Mouse (Mus musculus) ES-E14 (cell line): ENCODE results near the gene Qtrt2. TPM values are rescaled to one million over a fixed set of nuclear protein-coding genes. Genes with fewer than 3 reads are reported as not detected.

ENCODE experiments used
- DNase-seq: peaks from one replicate; pipeline ENCODE4 v3.0.0-alpha.2; 2013; ENCODE audit warnings: low read depth, low spot score
- H3K27ac ChIP-seq: 2 replicates; pipeline ENCODE4 v1.5.1; 2012; ENCODE audit warnings: low read depth, mild to moderate bottlenecking, low read length, moderate library complexity, mixed read lengths; ENCODE audit not compliant: poor library complexity, insufficient read depth, severe bottlenecking
- H3K36me3 ChIP-seq: 2 replicates; pipeline ENCODE4 v1.6.1; 2012; ENCODE audit warnings: mild to moderate bottlenecking, low read length, moderate library complexity, mixed read lengths; ENCODE audit not compliant: control insufficient read depth, poor library complexity, insufficient read depth, severe bottlenecking
- H3K4me1 ChIP-seq, 2 experiments: fragments of 150-350 bp in 1 of 2; sonication (generic) in 1 of 2; 2 replicates each; pipeline ENCODE4 v1.6.1; 2012; ENCODE audit warnings: low read length in 2 of 2, mild to moderate bottlenecking in 1 of 2, mixed read lengths in 1 of 2; ENCODE audit not compliant: control insufficient read depth in 2 of 2, insufficient read depth in 2 of 2, poor library complexity in 1 of 2
- H3K4me3 ChIP-seq, 2 experiments: fragments of 150-350 bp in 1 of 2; sonication (generic) in 1 of 2; 2 replicates each; pipeline ENCODE4 v1.5.1; 2012; ENCODE audit warnings: low read length in 2 of 2, low read depth in 1 of 2, mild to moderate bottlenecking in 1 of 2, mixed read lengths in 1 of 2; ENCODE audit not compliant: insufficient read depth in 1 of 2, poor library complexity in 1 of 2, severe bottlenecking in 1 of 2
- H3K9ac ChIP-seq: 2 replicates; pipeline ENCODE4 v1.6.1; 2012; ENCODE audit warnings: low read depth, mild to moderate bottlenecking, low read length, mixed read lengths; ENCODE audit not compliant: poor library complexity, insufficient read depth, severe bottlenecking
- H3K9me3 ChIP-seq: fragments of 150-350 bp; sonication (generic); 2 replicates; pipeline ENCODE4 v1.6.1; 2012; ENCODE audit warnings: low read depth, mild to moderate bottlenecking, low read length; ENCODE audit not compliant: control insufficient read depth, insufficient read depth
- CHD2 ChIP-seq: IDR thresholded peaks from 2 replicates; pipeline ENCODE4 v1.6.1; 2014; ENCODE audit warnings: mild to moderate bottlenecking, low read depth, low read length, inconsistent platforms
- HCFC1 ChIP-seq: IDR thresholded peaks from 2 replicates; pipeline ENCODE4 v1.6.1; 2012; ENCODE audit warnings: low read length, inconsistent platforms, borderline replicate concordance; ENCODE audit not compliant: insufficient read depth
- MAFK ChIP-seq: IDR thresholded peaks from 2 replicates; pipeline ENCODE4 v1.6.1; 2014; ENCODE audit warnings: mild to moderate bottlenecking, low read depth, low read length, inconsistent platforms; ENCODE audit not compliant: insufficient read depth
- ZC3H11A ChIP-seq: IDR thresholded peaks from 2 replicates; pipeline ENCODE4 v1.6.1; 2012; ENCODE audit warnings: low read depth, mild to moderate bottlenecking, inconsistent platforms, low read length, borderline replicate concordance
- ZNF384 ChIP-seq: IDR thresholded peaks from 2 replicates; pipeline ENCODE4 v1.6.1; 2012; ENCODE audit warnings: low read depth, low read length, inconsistent platforms
- in situ Hi-C, 2 experiments: fragments of 600-800 bp; cut with MboI; formaldehyde crosslinking; loops; one replicate each; pipeline ENCODE4 v1.15.1; 2025; ENCODE audit warnings: low sequenced_read_pairs in 2 of 2, inconsistent platforms in 1 of 2; ENCODE audit not compliant: unreplicated experiment in 2 of 2
- total RNA-seq: library from RNA; depleted of rRNA; stranded (reverse); fragments of 300-350 nt; gene quantifications from 2 replicates; pipeline ENCODE4 v1.2.3, GENCODE M21; 2012

Qtrt2 gene
- total RNA-seq, 1 experiment: 63.4 TPM

- in situ Hi-C loops: no loop called here
- TF ChIP-seq ZNF384 (no peak), CHD2 (no peak), HCFC1 (no peak), ZC3H11A (no peak), MAFK (no peak)
- peaks cover 0 to 6% of the 10 kb centered on the region in 2 experiments; a peak in 1 of 4 replicates for H3K4me1 ChIP-seq
- no peak overlapping the region for H3K27ac ChIP-seq
- H3K36me3 ChIP-seq: no peaks in the 10 kb centered on the region
- DNase-seq: no peak
- no peaks in the 10 kb centered on the region for H3K9me3 ChIP-seq
- no peak overlapping the region for H3K4me3 ChIP-seq
- H3K9ac ChIP-seq: no peak overlapping the region
These were observed 4.0 kb downstream of the Qtrt2 start for GRCm38 (mm10) chr16:43922630-43923029.

GRCm38 (mm10) chr16:43922024-43922423 is 4.6 kb downstream of the Qtrt2 start:
- in situ Hi-C loops: no loop called here
- TF ChIP-seq ZNF384 (no peak), HCFC1 (no peak), CHD2 (no peak)
- H3K27ac ChIP-seq: no peak overlapping the region
- H3K4me3 ChIP-seq: no peak overlapping the region
- H3K4me1 ChIP-seq: peaks cover 0 to 5% of the 10 kb centered on the region in 2 experiments; a peak in 1 of 4 replicates
- no peaks in the 10 kb centered on the region for H3K9me3 ChIP-seq
- no peak overlapping the region for H3K9ac ChIP-seq
- H3K36me3 ChIP-seq: no peaks in the 10 kb centered on the region
- DNase-seq: no peak

- H3K36me3 ChIP-seq: no peaks in the 10 kb centered on the region
- H3K4me1 ChIP-seq: no peaks in the 10 kb centered on the region
- no peak overlapping the region for H3K4me3 ChIP-seq
- TF ChIP-seq ZC3H11A: no peak
- no peak for TF ChIP-seq ZNF384
- TF ChIP-seq MAFK: no peak
- TF ChIP-seq HCFC1: no peak
- no peak for TF ChIP-seq CHD2
- DNase-seq: no peak
- no peak overlapping the region for H3K27ac ChIP-seq
- H3K9me3 ChIP-seq: no peaks in the 10 kb centered on the region
- in situ Hi-C loops: no loop called here
- H3K9ac ChIP-seq: no peak overlapping the region
These were observed 7.7 kb downstream of the Qtrt2 start for GRCm38 (mm10) chr16:43918867-43919266.

- Histone ChIP-seq H3K27ac (no peak overlapping the region), H3K9ac (no peak overlapping the region), H3K9me3 (no peaks in the 10 kb centered on the region), H3K36me3 (no peaks in the 10 kb centered on the region), H3K4me1 (no peaks in the 10 kb centered on the region), H3K4me3 (no peak overlapping the region)
- DNase-seq: no peak
- TF ChIP-seq ZC3H11A: 0 out of 2 replicates have a peak, but pooled peaks have one; percentile 28
- TF ChIP-seq HCFC1: no peak
- in situ Hi-C loops: no loop called here
These were observed 17.7 kb downstream of the Qtrt2 start for GRCm38 (mm10) chr16:43908881-43909280.

GRCm38 (mm10) chr16:43900571-43900970 is 26.0 kb downstream of the Qtrt2 start:
- no peak for DNase-seq
- Histone ChIP-seq H3K27ac (no peak overlapping the region), H3K4me1 (no peaks in the 10 kb centered on the region), H3K4me3 (no peak overlapping the region), H3K9ac (no peak overlapping the region), H3K36me3 (no peaks in the 10 kb centered on the region), H3K9me3 (no peaks in the 10 kb centered on the region)
- in situ Hi-C loops: no loop called here
- TF ChIP-seq ZNF384 (no peak), ZC3H11A (no peak), HCFC1 (no peak), CHD2 (no peak), MAFK (no peak)
